Mouse (Mus musculus) hindbrain, postnatal 0 days (tissue): Measurements from ENCODE around the gene Tmem167. TPM values are rescaled to one million over a fixed set of nuclear protein-coding genes. Genes with fewer than 3 reads are reported as not detected.
"Not testable (repeated sequence)": the region's sequence is repeated elsewhere in the genome, so short reads cannot be mapped to it uniquely, and the experiment has no call there.

Experiments used
- ATAC-seq: fragments of 200-750 bp; cut with Nextera tagmentation; 2 replicates; pipeline ENCODE4 v1.8.0; 2017; ENCODE audit warnings: mild to moderate bottlenecking, moderate TSS enrichment, moderate library complexity
- DNase-seq: peaks from one replicate; pipeline ENCODE4 v3.0.0-alpha.2; 2015; ENCODE audit warnings: low spot score
- H3K27ac ChIP-seq: fragments of 300-500 bp; sonication (generic); 2 replicates; pipeline ENCODE4 v1.5.1; 2014; ENCODE audit warnings: mild to moderate bottlenecking
- H3K27me3 ChIP-seq: fragments of 300-500 bp; sonication (generic); 2 replicates; pipeline ENCODE4 v1.6.1; 2014; ENCODE audit warnings: low read length, mixed read lengths; ENCODE audit not compliant: insufficient read depth
- H3K36me3 ChIP-seq: fragments of 300-500 bp; sonication (generic); 2 replicates; pipeline ENCODE4 v1.6.1; 2014; ENCODE audit warnings: low read length, mixed read lengths; ENCODE audit not compliant: insufficient read depth
- H3K4me1 ChIP-seq: fragments of 300-500 bp; sonication (generic); 2 replicates; pipeline ENCODE4 v1.6.1; 2014; ENCODE audit warnings: antibody characterized with exemption, low read length, mixed read lengths; ENCODE audit not compliant: insufficient read depth
- H3K4me2 ChIP-seq: fragments of 300-500 bp; sonication (generic); 2 replicates; pipeline ENCODE4 v1.6.1; 2014; ENCODE audit warnings: low read depth, mild to moderate bottlenecking, low read length, moderate library complexity, mixed read lengths
- H3K4me3 ChIP-seq: fragments of 300-500 bp; sonication (generic); 2 replicates; pipeline ENCODE4 v1.5.1; 2014; ENCODE audit warnings: low read length
- H3K9ac ChIP-seq: fragments of 300-500 bp; sonication (generic); replicated peaks from 2 replicates; pipeline ENCODE4 v1.6.1; 2014; ENCODE audit warnings: mild to moderate bottlenecking, low read length, moderate library complexity, mixed read lengths
- H3K9me3 ChIP-seq: fragments of 300-500 bp; sonication (generic); 2 replicates; pipeline ENCODE4 v1.6.1; 2016; ENCODE audit warnings: low read length, mixed read lengths
- CTCF ChIP-seq: IDR thresholded peaks from 2 replicates; pipeline ENCODE4 v1.5.1; 2016; ENCODE audit warnings: antibody characterized with exemption, control low read depth, low read depth
- WGBS: fragments of 180-500 bp; shearing (Covaris S2); extraction: QIAGEN DNeasy Blood & Tissue Kit; methylation state at CpG from one replicate; pipeline ENCODE4 v1.1.7; 2014; 5-methylcytosine and 5-hydroxymethylcytosine counted together
- polyA plus RNA-seq: library from polyadenylated mRNA; unstranded; fragments of >200 nt; fragmentation: Nextera tagmentation; extraction: Ambion mirVana; gene quantifications from 2 replicates; pipeline ENCODE4 v1.2.1, GENCODE M21; 2015
- total RNA-seq: library from RNA; depleted of rRNA; stranded (reverse); fragments of >200 nt; gene quantifications from 2 replicates; pipeline ENCODE4 v1.2.3, GENCODE M21; 2014

The Tmem167 gene
- total and polyA plus RNA-seq, 2 experiments from 2014 or later, result 27.3 to 35.9 TPM

DNA sequence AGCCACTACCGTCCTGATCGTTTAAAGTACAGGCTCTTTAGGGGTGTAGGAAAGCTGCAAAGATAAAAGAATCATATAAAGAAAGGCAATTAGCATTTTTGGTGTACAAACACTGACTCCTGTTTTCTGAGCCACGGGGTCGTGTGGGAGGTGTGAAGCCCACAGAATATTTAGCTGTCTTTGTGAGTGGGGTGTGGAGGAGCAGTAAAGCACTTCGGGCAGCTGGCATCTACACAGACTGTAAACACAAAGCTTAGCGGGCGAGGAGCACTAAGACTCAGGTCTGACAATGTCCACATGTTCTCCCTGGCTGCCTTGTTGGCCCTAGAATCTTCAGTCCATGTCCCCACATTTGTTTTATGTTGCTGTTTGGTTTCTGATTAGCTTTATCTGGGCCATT is 17.2 kb downstream of the Tmem167 start:
- Histone ChIP-seq H3K27me3 (no peaks in the 10 kb centered on the region), H3K9me3 (no peaks in the 10 kb centered on the region), H3K4me1 (no peaks in the 10 kb centered on the region), H3K4me2 (no peak overlapping the region), H3K27ac (no peak overlapping the region), H3K9ac (no peak overlapping the region), H3K36me3 (peaks cover 9% of the 10 kb centered on the region; the same call in 1 of the 2 replicates), H3K4me3 (no peak overlapping the region)
- no peak for TF ChIP-seq CTCF
- 97% methylated on average over 7 of the region's 7 CpGs for WGBS
- no peak for ATAC-seq
- DNase-seq, result no peak

DNA sequence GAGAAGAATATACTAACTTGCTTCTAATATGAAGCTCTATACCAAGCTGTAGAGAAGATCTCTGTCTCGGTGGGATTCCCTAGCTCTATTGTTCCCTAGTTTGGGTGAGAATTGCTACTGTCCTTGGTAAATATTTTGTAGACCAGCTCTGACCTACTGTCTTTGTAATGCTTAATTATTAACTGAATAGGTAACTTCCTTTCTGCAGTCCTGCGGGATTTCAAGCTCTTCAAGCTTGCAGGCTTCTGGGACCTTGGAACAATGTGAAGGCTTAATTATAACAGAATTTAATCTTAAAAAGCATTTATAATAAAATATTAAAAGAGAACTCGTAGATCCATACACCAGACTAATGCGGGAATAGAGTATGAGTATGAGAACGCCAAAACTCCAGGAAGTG is 19.8 kb downstream of the Tmem167 start:
- DNase-seq, H3K4me1 ChIP-seq, H3K4me3 ChIP-seq, ATAC-seq, H3K27me3 ChIP-seq, H3K4me2 ChIP-seq, H3K36me3 ChIP-seq, H3K9ac ChIP-seq, H3K9me3 ChIP-seq, H3K27ac ChIP-seq: not testable (repeated sequence)
- 91% methylated on average over 5 of the region's 5 CpGs for WGBS

DNA sequence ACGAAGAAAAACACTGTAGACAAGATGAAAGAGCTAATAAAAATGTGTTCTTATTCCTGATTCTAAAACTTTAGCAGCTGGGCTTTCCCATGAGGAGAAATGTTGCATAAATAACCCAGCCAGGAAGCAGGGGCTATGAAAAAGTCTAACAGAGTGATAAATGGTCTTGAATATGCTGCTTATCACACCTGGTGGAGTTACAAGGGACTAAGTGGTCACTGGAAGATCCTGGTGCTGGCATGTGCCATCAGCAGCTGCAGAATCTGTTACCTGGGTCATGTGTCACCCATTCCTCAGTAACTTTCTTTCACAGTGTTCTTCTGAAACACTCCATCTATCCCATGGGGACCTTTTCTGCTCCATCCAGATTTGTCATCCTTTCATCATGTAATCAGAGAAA is 22.8 kb downstream of the Tmem167 start:
- Histone ChIP-seq H3K4me2 (no peak overlapping the region), H3K9me3 (no peaks in the 10 kb centered on the region), H3K4me1 (no peaks in the 10 kb centered on the region), H3K27ac (no peak overlapping the region), H3K9ac (no peak overlapping the region), H3K36me3 (no peaks in the 10 kb centered on the region), H3K27me3 (no peaks in the 10 kb centered on the region), H3K4me3 (no peak overlapping the region)
- no peak for TF ChIP-seq CTCF
- no peak for ATAC-seq
- 75% methylated on average over 1 of the region's 1 CpGs for WGBS
- no peak for DNase-seq

DNA sequence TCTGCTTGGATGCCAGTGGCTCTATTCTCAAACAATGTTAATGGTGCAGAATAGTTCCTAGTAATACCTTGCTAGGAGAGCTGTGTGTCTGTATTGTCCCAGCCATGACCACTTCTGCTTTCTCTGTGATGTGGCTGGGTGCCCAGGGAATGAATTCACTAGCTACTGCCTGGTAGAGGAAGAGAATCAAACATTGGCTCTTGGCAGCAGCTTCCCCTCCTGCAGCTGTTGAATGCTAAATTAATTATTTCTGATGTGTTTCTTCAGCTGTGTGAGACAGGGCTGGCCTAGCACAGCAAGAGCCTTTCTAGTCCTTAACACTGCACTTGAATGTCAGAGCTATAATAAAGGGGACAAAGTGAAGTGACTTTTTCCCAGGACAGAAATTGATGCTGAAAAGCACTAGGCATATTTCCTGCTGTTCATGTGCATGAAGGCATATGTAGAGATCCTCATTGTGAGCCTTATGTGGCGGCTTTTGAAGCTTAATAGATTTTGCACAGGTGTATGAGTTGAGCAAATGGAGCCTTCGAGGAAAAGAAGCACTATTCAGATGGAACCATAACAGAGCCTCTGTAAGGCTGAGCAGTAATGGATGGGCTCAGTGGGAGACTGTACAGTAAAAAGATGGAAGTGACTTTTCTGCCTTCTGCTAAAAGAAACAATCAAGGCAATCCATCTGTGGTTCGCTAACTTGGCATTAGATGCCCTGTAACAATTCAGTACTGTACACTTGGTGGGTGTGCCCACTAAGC is 47.4 kb downstream of the Tmem167 start:
- WGBS, result 25% methylated on average over 3 of the region's 3 CpGs
- Histone ChIP-seq H3K4me3 (no peak overlapping the region), H3K4me2 (0 out of 2 replicates have a peak overlapping the region, but pooled peaks have one; percentile 3), H3K27ac (peak overlapping the region; percentile 71), H3K9ac (no peak overlapping the region), H3K27me3 (no peaks in the 10 kb centered on the region), H3K36me3 (no peaks in the 10 kb centered on the region), H3K4me1 (peaks cover 9% of the 10 kb centered on the region; the same call in 1 of the 2 replicates), H3K9me3 (no peaks in the 10 kb centered on the region)
- DNase-seq (peak; percentile 86), ATAC-seq (peak; percentile 95)
- no peak for TF ChIP-seq CTCF

DNA sequence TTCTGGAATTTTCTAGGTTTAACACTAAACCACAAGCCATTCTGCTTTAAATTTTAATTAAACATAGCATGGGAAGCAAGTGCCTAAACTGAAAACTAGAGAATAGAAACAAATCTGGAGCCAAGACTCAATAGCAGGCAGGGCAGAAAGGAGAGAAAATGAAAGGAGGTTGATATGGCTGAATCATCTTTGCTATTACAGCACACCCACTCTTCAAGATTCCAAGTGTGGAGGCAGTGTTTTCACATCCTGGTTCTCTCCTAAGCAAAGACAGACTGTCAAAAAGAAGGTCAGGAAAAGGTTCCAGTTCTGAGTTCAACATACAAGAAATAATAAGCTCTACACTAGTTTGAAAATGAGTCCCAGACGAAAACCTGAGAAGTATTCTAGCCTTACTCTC is 52.8 kb downstream of the Tmem167 start:
- H3K27me3 ChIP-seq, result no peaks in the 10 kb centered on the region

DNA sequence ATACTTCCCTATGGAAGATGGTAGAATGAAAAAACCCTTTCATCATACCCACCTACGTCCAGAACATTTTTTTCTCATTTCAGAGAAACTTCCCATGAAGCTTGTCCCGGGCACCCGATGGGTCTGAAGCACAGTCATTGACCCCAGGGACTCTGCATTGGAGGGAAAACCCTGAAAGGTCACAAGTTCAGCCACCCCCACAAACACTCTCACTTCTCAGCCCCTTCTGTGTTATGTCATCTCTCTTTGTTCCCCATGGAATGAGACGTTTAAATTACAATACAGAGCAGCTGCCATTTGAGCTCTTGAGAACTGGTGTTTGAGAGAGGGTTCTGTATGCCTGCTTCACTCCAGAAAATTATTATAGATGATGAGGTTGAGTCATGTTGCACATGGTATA is 54.3 kb downstream of the Tmem167 start:
- Histone ChIP-seq H3K9ac (no peak overlapping the region), H3K27me3 (no peaks in the 10 kb centered on the region), H3K9me3 (no peaks in the 10 kb centered on the region), H3K27ac (no peak overlapping the region), H3K4me1 (no peaks in the 10 kb centered on the region), H3K36me3 (no peaks in the 10 kb centered on the region), H3K4me3 (no peak overlapping the region), H3K4me2 (no peak overlapping the region)
- TF ChIP-seq CTCF, result no peak
- DNase-seq (no peak), ATAC-seq (no peak)
- 9% methylated on average over 4 of the region's 4 CpGs for WGBS

More for the DNA sequence above, 52.8 kb downstream of the Tmem167 start:
- no peak for DNase-seq
- ATAC-seq, result no peak
- Histone ChIP-seq H3K27ac (no peak overlapping the region), H3K4me2 (no peak overlapping the region), H3K4me3 (no peak overlapping the region), H3K4me1 (peaks cover 2% of the 10 kb centered on the region; the same call in 1 of the 2 replicates), H3K9me3 (no peaks in the 10 kb centered on the region), H3K9ac (no peak overlapping the region), H3K36me3 (no peaks in the 10 kb centered on the region)
- 88% methylated on average over 1 of the region's 1 CpGs for WGBS
- TF ChIP-seq CTCF, result no peak

DNA sequence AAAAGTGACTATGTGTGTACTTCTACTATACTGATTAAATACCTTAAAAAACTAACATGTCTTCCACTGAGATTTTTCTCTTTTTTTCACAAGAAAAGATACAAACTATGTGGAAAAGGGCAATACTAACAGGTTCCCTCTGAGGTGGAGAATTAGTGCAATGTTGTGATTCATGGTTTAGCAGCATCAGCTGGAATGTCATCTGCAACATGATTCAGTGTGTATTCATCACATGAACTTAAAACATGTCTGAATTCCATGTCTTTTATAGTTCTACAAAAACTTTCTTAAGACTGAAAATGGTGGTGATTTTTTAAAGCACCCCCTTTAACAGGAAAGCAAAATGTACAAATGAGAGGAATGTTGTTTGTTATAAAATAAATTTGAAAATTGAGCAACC is 63.0 kb downstream of the Tmem167 start:
- Histone ChIP-seq H3K9me3 (no peaks in the 10 kb centered on the region), H3K27ac (no peak overlapping the region), H3K27me3 (no peaks in the 10 kb centered on the region), H3K9ac (no peak overlapping the region), H3K4me3 (no peak overlapping the region), H3K4me2 (no peak overlapping the region), H3K36me3 (no peaks in the 10 kb centered on the region), H3K4me1 (no peaks in the 10 kb centered on the region)
- no peak for TF ChIP-seq CTCF
- DNase-seq, result no peak
- no peak for ATAC-seq
